Mouse (Mus musculus) right cerebral cortex, postnatal 10 days (tissue): ENCODE data around the gene Hdac4.

Experiments used
- DNase-seq, 2 experiments: peaks; one replicate each; pipeline ENCODE4 v3.0.0; 2021; ENCODE audit warnings: low spot score in 2 of 2

Hdac4 gene

DNA sequence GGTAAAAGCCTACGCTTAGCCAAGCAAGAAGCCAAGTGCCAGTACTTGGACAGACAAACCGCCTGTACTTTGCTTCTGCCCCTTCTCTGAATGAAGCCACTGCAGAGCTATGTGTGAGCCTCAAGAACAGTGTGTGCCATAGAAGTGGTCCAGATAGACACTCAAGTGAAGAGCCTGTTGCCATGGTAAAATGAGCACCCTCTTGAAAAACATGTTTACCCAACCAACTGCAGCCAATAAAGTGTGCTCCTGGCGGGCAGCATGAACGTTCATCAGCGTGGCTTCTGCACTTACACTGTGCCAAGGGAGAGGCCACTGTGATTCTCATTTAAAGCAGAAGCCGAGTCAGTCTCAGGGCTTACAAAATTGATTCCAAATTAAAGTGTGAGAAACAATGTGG, 165.0 kb downstream of the Hdac4 start:
- DNase-seq = peak; percentile 44 to 48

- DNase-seq = no peak
These were observed 167.3 kb downstream of the Hdac4 start for GRCm38 (mm10) chr1:92028158-92028557.

GRCm38 (mm10) chr1:92026351-92026750, 169.1 kb downstream of the Hdac4 start:
- no peak for DNase-seq

- DNase-seq = no peak
These were observed 171.6 kb downstream of the Hdac4 start for GRCm38 (mm10) chr1:92023906-92024305.

DNA sequence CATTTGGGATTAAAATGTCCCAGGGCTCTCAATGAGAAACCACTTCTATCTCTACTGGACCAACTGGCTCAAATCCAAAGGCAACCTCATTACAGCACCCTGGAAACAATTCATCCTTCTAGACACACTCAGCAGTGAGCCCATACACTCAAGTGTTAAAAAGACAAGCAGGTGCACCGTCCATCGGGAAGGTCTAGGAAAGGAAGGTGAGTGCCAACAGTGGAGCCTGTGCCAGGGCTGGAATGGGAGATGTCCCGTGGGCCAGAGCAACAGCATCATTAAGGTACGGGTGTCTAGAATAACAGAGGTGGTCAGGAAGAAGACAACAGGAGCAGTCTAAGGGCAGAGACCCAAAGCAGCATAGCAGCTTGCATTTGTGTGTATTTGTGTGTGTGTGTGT, 173.5 kb downstream of the Hdac4 start:
- no peak for DNase-seq

DNA sequence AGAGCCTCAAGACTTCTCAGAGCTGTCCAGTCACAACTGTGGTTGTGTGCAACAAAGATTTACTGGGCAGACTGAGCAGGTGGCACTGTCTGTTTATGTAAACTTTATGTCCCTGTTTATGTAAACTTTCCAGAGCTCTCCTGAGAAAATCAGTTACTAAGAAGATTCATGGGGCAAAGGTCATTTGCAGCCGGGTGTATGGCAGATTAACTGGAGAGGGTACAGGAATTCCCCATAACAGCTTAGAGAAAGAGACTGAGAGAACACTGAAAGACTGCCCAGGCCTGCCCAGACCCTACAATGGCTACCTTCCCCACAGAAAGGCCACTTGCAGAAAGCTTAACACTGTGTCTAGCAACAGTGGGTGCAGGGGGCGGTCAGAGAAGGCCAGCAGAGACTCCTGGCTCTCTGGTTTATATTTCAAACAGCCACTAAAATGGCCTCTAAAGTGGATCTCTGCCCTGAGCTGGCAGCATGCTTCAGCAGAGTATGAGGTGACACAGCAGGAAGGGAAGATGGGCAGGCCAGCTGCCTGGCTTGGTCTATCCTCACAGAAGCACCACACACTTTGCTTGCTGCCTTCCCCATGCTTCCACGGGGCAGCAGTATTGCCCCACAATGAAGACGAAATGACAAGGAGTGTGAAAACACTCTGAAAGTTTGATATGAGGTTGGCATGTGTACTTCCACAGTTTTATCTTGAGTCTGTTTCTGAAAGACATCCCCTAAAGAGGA, 179.4 kb downstream of the Hdac4 start:
- no peak for DNase-seq

DNA sequence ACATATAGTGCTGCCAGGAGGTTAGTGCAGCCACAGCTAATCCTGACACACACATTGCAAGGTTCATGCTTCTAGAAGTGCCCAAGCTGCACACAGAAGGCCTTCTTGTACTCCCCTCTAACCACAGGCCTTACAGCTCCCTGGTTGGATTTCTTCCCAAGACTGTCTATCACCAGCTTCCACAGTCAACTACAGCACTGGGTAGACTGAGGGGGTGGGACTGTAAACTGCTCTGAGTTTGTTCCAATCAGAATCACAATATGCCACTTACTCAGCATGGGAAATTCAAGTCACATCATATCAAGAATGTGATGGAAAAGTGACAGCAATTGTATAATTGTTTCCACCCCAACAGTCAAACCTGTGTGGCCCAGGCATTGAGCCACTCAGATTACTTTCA, 180.2 kb downstream of the Hdac4 start:
- no peak for DNase-seq

- no peak for DNase-seq
These were observed 181.0 kb downstream of the Hdac4 start for GRCm38 (mm10) chr1:92014496-92014895.

- no peak for DNase-seq
These were observed 188.8 kb downstream of the Hdac4 start for GRCm38 (mm10) chr1:92006666-92007065.

GRCm38 (mm10) chr1:92005617-92005940, 189.9 kb downstream of the Hdac4 start:
- no peak for DNase-seq

- DNase-seq = no peak
These were observed 190.4 kb downstream of the Hdac4 start for GRCm38 (mm10) chr1:92004906-92005616.

DNA sequence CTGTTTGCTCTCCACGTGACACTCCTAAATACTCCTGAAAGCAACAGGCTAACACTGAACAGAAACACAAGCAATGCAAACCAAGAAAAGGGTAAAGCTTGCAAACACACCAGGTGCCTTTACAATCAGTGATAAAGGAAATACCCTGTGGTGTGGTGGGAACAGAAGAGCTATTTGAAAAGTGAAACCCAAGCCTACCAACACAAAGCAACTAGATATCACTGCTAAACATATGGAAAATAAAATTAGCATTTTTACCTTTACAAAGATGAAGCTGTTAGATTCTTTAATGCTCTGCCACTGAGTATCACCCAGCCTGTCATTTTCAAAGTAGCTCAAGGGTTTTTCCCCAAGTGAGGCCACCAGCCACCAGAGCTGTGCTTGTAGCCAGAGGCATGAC, 191.4 kb downstream of the Hdac4 start:
- no peak for DNase-seq

- DNase-seq = no peak
These were observed 195.3 kb downstream of the Hdac4 start for GRCm38 (mm10) chr1:92000226-92000625.

- no peak for DNase-seq
These were observed 201.8 kb downstream of the Hdac4 start for GRCm38 (mm10) chr1:91993658-91994165.

DNA sequence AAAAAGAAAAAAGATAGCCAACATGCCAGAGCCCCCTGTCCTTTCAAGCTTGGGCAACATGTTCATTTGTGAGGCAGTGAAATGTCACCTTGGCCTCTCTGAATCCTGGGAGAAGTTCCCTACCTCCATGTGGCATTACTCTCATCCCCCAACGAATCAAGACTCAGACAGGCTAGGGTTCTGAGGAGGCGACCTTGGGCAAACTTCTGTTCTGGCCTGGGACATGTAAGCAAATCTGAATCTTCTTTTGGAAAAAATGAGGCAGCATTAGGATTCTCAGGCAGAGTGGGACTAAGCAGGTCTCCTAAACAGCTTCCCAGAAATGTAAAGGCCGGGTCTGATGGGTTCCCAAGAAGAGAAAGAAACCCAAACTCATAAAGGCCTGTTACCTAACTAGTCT, 202.8 kb downstream of the Hdac4 start:
- DNase-seq = no peak

GRCm38 (mm10) chr1:91991597-91991996, 203.9 kb downstream of the Hdac4 start:
- DNase-seq = no peak

- DNase-seq = no peak
These were observed 204.6 kb downstream of the Hdac4 start for GRCm38 (mm10) chr1:91990852-91991251.

DNA sequence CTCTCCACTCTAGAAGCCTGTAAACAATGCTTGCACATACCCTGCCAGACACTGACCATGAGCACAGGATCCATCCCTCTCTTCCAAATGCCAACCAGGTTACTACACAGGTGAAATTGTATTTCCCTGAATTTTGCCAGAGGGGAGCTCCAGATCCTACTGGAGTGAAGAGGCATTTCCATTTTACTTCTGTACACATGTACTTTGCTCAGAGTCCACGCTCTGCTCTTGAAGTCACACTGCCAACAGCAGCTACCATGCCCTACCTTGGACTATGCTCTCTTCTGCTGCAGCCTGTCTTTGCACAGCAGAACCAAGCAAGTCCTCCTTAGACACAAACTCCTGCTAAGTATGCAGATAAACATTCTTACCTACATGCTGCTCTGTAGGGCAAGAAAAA, 206.6 kb downstream of the Hdac4 start:
- no peak for DNase-seq

DNA sequence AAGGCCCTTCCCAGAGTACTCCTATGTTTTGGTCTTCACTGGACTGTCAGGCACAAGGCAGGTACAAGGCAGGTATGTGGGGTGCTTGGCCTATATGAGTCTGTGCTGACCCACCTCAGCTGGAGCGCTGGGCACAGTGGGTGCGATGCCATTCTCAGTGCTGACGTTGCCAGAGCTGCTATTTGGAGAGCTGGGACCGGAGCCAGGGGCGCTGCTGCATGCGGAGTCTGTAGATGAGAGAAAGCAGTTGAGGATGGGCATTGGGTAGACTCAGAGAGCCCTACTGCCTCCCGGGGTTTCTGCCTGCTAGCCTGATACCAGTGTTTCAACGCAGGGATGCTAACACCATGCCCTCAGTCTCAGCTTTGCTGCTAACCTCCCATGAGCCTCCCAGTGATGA, 208.1 kb downstream of the Hdac4 start:
- peak; percentile 74 to 75 for DNase-seq

DNA sequence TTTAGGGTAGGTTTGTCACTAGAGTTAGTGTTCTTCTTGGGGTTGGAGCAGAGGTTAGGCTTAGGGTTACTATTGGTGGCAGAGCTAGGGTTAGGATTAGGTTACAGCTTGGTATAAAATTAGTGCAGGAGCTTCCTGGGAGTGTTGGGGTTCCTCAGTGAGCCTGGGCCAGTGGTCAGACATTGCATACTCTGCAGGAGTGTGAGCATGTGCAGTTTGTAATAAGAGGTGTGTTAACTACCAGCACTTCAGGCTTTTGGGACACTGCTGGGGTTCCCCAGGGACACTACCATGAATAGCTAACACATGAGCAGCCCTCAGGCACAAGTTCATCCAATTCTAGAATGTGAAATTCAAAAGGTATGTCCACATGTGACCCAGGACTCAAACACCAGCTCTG, 209.7 kb downstream of the Hdac4 start:
- no peak for DNase-seq

DNA sequence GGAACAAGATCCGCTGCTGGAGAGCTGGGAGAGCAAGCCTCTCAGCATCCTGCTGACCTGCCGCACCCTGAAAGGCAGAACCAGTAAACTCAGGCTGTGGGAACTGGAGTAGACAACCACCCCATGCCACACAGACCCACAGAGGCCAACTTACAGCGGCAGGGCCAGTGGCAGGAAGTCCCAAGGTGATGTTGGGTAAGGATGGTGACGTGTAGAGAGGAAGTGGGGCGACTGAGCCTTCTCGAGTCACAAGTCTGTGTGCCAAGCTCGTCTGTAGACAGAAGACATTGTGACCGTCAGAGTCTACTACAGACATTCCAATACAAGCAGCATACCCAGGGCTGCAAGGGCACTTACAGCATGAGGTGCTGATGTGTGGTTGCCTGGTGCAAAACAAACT, 211.0 kb downstream of the Hdac4 start:
- DNase-seq = no peak

- DNase-seq = peak in 1 of 2 experiments; percentile 44
These were observed 214.1 kb downstream of the Hdac4 start for GRCm38 (mm10) chr1:91981381-91981780.

- peak; percentile 50 to 59 for DNase-seq
These were observed 217.1 kb downstream of the Hdac4 start for GRCm38 (mm10) chr1:91978443-91978842.
